Mouse (Mus musculus) thymus, adult 2 months (tissue): Measurements from ENCODE around the gene Dbr1. TPM values are rescaled to one million over a fixed set of nuclear protein-coding genes. Genes with fewer than 3 reads are reported as not detected.

Experiments
- DNase-seq: peaks from one replicate; pipeline ENCODE4 v3.0.0; 2021
- H3K27ac ChIP-seq: fragments of 200-500 bp; 2 replicates; pipeline ENCODE4 v1.5.1; 2012; ENCODE audit warnings: low read length, control low read depth; ENCODE audit not compliant: control insufficient read depth, insufficient read depth
- H3K27me3 ChIP-seq: fragments of 200-500 bp; 2 replicates; pipeline ENCODE4 v1.6.1; 2012; ENCODE audit warnings: mild to moderate bottlenecking, low read length, moderate library complexity, mixed read lengths; ENCODE audit not compliant: control insufficient read depth, insufficient read depth
- H3K36me3 ChIP-seq: fragments of 200-500 bp; 2 replicates; pipeline ENCODE4 v1.6.1; 2012; ENCODE audit warnings: mild to moderate bottlenecking, low read length, moderate library complexity; ENCODE audit not compliant: control insufficient read depth, insufficient read depth
- H3K4me1 ChIP-seq: fragments of 200-500 bp; replicated peaks from 2 replicates; pipeline ENCODE4 v1.6.1; 2012; ENCODE audit warnings: low read length; ENCODE audit not compliant: control insufficient read depth, insufficient read depth
- H3K4me3 ChIP-seq: fragments of 200-500 bp; 2 replicates; pipeline ENCODE4 v1.5.1; 2012; ENCODE audit warnings: mild to moderate bottlenecking, low read length, control low read depth, moderate library complexity; ENCODE audit not compliant: control insufficient read depth, insufficient read depth
- CTCF ChIP-seq: fragments of 200-500 bp; IDR thresholded peaks from 2 replicates; pipeline ENCODE4 v1.5.1; 2012; ENCODE audit warnings: mild to moderate bottlenecking, control low read depth, low read length, moderate library complexity, borderline replicate concordance; ENCODE audit not compliant: control insufficient read depth, poor library complexity, insufficient read depth; ENCODE audit errors: extremely low read depth
- POLR2A ChIP-seq: fragments of 200-500 bp; IDR thresholded peaks from 2 replicates; pipeline ENCODE4 v1.6.1; 2012; ENCODE audit warnings: mild to moderate bottlenecking, low read length, control low read depth, moderate library complexity; ENCODE audit not compliant: control insufficient read depth, poor library complexity, insufficient read depth; ENCODE audit errors: extremely low read depth
- whole genome bisulfite sequencing: fragments of 180-500 bp; shearing (Covaris S2); methylation state at CpG from one replicate; pipeline ENCODE4 v1.1.7; 2018; 5-methylcytosine and 5-hydroxymethylcytosine counted together
- polyA plus RNA-seq: library from polyadenylated mRNA; depleted of rRNA; stranded (reverse); fragments of >200 nt; gene quantifications from 2 replicates; pipeline ENCODE4 v1.2.3, GENCODE M21; 2012; rRNA removed

Gene Dbr1
- polyA plus RNA-seq, 1 experiment, result 18.6 TPM

DNA sequence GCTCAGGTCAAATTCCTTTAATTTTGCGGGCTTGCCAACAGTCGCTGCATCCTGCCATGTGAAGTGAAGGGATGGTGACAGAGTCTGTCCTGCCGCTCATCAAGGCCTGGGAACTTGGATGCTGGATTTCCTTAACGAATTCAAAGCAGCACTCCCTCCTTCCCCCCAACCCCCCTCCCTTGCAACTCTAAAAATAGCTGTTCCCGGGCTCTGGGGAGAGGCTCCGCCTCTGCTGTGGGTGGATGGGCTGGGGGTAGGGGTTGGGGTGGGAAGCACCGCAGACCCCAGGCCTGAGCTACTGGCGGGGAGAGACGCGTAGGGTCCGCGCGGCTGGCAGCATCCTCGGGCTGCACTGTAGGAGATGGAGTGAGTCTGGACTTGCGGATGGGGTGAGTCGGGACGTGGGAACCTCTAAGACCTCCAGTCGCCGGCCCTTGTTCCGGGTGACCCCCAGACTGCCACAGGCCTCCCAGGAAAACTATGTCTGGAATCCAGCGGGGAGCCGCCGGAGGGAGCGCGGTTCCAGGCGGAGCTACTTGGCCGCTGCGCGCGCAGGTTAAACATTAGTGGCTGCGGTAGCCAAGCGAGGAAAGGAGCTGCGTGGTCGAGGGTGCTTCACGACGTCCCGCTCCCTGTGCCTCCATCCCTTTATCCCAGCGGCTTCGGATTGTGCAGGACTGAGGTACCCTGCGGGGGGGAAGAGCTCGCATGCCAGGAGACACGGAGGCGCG lies 53.8 kb downstream of the Dbr1 start, which contains the start of gene Dzip1l:
Gene Dzip1l (plus strand): TSS at position 216 of the 731 bp plus-strand sequence.
- TF ChIP-seq POLR2A, result no peak
- TF ChIP-seq CTCF, result no peak
- DNase-seq, result no peak
- 8% methylated on average over 44 of the region's 44 CpGs for WGBS
- Histone ChIP-seq H3K27ac (no peak within 1 kb of the TSS), H3K4me1 (no peaks in the 10 kb centered on the region), H3K27me3 (peaks cover 3% of the 10 kb centered on the region; the same call in 1 of the 2 replicates), H3K4me3 (0 out of 2 replicates have a peak within 1 kb of the TSS, but pooled peaks have one; percentile 5), H3K36me3 (no peaks in the 10 kb centered on the region)

DNA sequence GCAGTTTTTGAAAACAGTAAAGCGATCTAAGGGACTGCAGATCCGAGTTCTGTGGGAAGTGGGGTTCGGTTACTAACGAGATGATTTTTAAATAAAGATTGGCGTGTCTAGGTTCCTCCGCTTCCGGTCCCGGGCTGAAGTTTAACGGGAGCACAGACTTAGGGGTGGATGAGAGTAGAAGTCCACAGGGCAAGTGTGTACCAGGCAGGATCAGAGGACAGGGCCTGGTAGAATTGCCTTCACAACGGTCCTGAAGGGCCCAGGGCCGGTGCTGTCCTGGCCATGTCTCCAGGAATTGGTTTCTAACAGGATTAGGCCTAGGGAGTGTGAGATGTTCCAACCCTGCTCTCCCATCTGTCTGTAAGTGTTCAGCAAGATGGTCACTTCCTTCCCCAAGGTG lies 54.5 kb downstream of the Dbr1 start:
- Histone ChIP-seq H3K27me3 (peaks cover 3% of the 10 kb centered on the region; the same call in 1 of the 2 replicates), H3K4me1 (no peaks in the 10 kb centered on the region), H3K4me3 (0 out of 2 replicates have a peak overlapping the region, but pooled peaks have one; percentile 5), H3K27ac (no peak overlapping the region), H3K36me3 (no peaks in the 10 kb centered on the region)
- 27% methylated on average over 11 of the region's 11 CpGs for WGBS
- TF ChIP-seq CTCF (no peak), POLR2A (no peak)
- DNase-seq, result no peak

DNA sequence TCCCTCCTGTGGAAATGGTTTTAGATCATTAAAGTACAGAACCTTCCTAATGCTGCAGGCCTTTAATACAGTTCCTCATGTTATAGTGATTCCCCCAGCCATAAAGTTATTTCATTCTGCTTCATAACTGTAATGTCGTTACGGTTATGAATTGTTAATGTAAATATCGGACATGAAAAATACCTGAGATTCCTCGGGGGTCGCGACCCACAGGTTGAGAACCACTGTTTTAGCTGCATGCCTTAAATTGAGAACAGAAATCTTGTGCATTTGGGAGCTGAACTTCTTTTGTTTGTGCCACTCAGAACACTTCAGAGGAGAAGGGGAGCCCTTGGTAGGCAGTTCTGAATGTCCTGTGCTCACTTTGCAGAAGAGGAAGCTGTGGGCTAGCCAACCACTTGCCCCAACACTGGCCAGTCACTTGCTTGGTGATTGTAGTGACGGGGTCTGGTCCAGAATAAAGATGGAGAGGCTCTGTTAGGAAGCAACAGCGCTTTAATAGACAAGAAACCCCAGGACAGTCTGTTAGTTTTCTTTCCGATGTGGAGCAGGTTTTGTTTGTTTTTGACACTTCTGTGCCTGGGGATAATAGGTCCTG lies 55.0 kb downstream of the Dbr1 start:
- no peaks in the 10 kb centered on the region for H3K4me1 ChIP-seq
- no peak overlapping the region for H3K4me3 ChIP-seq
- DNase-seq, result no peak
- no peak overlapping the region for H3K27ac ChIP-seq
- TF ChIP-seq POLR2A (no peak), CTCF (no peak)
- H3K27me3 ChIP-seq, result peaks cover 3% of the 10 kb centered on the region; the same call in 1 of the 2 replicates
- H3K36me3 ChIP-seq, result no peaks in the 10 kb centered on the region
- 81% methylated on average over 9 of the region's 9 CpGs for WGBS

DNA sequence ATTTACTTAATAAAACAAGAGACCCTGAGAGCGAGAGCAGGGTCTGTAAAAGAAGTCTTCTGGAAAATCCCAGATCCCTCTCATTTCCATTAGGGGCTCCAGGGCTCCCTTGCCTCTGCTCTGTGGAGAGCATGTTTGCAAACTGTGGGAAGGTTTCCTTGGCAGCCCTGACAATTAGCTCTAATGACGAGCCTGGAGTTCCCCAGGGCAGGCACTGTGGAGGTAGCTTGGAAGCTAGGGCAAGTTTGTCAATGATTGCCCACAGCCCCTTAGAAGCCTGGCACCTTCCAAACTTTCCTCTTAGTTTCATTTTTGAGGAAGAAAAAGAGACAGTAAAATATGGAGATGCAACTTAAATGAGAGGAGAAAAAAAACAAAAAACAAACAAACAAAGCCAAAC lies 56.2 kb downstream of the Dbr1 start:
- 91% methylated on average over 2 of the region's 2 CpGs for WGBS
- H3K4me3 ChIP-seq, result no peak overlapping the region
- no peak overlapping the region for H3K27ac ChIP-seq
- H3K36me3 ChIP-seq, result no peaks in the 10 kb centered on the region
- TF ChIP-seq POLR2A, result no peak
- no peak for TF ChIP-seq CTCF
- H3K27me3 ChIP-seq, result peaks cover 3% of the 10 kb centered on the region; the same call in 1 of the 2 replicates
- H3K4me1 ChIP-seq, result no peaks in the 10 kb centered on the region
- DNase-seq, result no peak

DNA sequence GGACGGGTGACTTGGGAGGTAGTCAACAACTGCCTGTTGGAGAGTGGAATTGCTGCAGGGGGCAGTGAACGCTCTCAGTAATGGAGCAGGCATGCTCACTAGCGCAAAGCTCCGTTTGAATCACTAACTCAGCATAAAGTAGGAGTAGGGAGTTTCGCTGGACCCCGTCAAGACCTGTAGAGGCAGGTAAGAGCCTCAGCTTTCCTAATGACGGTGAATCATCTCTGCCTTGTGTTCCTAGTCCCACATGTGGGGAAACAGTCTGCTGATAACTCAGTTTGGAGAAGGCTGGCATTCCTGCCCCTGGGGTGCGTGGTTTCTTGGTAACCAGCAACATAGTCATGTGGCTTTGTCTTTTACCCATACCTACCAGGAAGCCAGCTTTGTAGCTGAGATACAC lies 56.7 kb downstream of the Dbr1 start:
- Histone ChIP-seq H3K4me1 (no peaks in the 10 kb centered on the region), H3K27me3 (peaks cover 3% of the 10 kb centered on the region; the same call in 1 of the 2 replicates), H3K27ac (no peak overlapping the region), H3K4me3 (no peak overlapping the region), H3K36me3 (no peaks in the 10 kb centered on the region)
- 85% methylated on average over 8 of the region's 8 CpGs for WGBS
- no peak for TF ChIP-seq CTCF
- TF ChIP-seq POLR2A, result no peak
- no peak for DNase-seq

Other genes with a start within 250 kb of the Dbr1 start
- 0.15 and 0.66 TPM in 2 replicates for gene Esyt3, start 217.2 kb upstream of the Dbr1 start, polyA plus RNA-seq
- gene Mras, start 138.4 kb upstream of the Dbr1 start, polyA plus RNA-seq, result 7.4 and 14.9 TPM in 2 replicates
- gene Nme9, start 124.3 kb upstream of the Dbr1 start, polyA plus RNA-seq, result 0.43 TPM in 1 of 2 replicates, not detected in the other
- gene Armc8, start 6.9 kb upstream of the Dbr1 start, polyA plus RNA-seq, result 15.0 and 15.6 TPM in 2 replicates
- 0.05 and 0.11 TPM in 2 replicates for gene A4gnt, start 36.7 kb downstream of the Dbr1 start, polyA plus RNA-seq
- gene Dzip1l, start 53.7 kb downstream of the Dbr1 start, polyA plus RNA-seq, result 1.3 and 1.4 TPM in 2 replicates
- 0.22 and 0.55 TPM in 2 replicates for gene Cldn18, start 141.5 kb downstream of the Dbr1 start, polyA plus RNA-seq